ENCODE assay signal across 8 mouse cellular contexts in genomic region chr14:46787787-46788504, GRCm38 (mm10). TPM values are rescaled to one million over a fixed set of nuclear protein-coding genes. Genes with fewer than 3 reads are reported as not detected.
DNase-seq lines count a peak whose midpoint lies in the region; ATAC-seq and TF ChIP-seq lines count a peak whose summit lies in the region.

Gene Cnih1 (minus strand): TSS chr14:46788411.

- H3K4me3 ChIP-seq in forebrain, embryonic 10.5 days, result peak within 1 kb of the TSS; percentile 93
- peak within 1 kb of the TSS; percentile 87 for H3K4me3 ChIP-seq in heart, embryonic 15.5 days
- H3K4me3 ChIP-seq in liver, embryonic 14.5 days (ENCODE audit: insufficient read depth in 1 of 2, low read depth in 2 of 2, low read length in 2 of 2), result peak within 1 kb of the TSS; percentile 79 to 80
- peak within 1 kb of the TSS; percentile 97 for H3K4me3 ChIP-seq in neural tube, embryonic 11.5 days (ENCODE audit: low read depth, low read length)
- H3K4me3 ChIP-seq in stomach, postnatal 0 days (ENCODE audit: low read depth, low read length), result peak within 1 kb of the TSS; percentile 98

- peak within 1 kb of the TSS; percentile 100 for H3K27ac ChIP-seq in forebrain, embryonic 10.5 days
- H3K27ac ChIP-seq in heart, embryonic 15.5 days, result peak within 1 kb of the TSS; percentile 97
- peak within 1 kb of the TSS; percentile 72 for H3K27ac ChIP-seq in liver, embryonic 14.5 days
- H3K27ac ChIP-seq in neural tube, embryonic 11.5 days (ENCODE audit: low read depth, low read length), result peak within 1 kb of the TSS; percentile 99
- H3K27ac ChIP-seq in stomach, postnatal 0 days (replicated peaks), result peak within 1 kb of the TSS; percentile 98

- no peaks in the 10 kb centered on the region for H3K27me3 ChIP-seq in forebrain, embryonic 10.5 days (ENCODE audit: poor library complexity, severe bottlenecking)
- H3K27me3 ChIP-seq in heart, embryonic 15.5 days, result no peaks in the 10 kb centered on the region
- H3K27me3 ChIP-seq in liver, embryonic 14.5 days (ENCODE audit: control insufficient read depth, insufficient read depth, low read length), result no peaks in the 10 kb centered on the region
- no peaks in the 10 kb centered on the region for H3K27me3 ChIP-seq in neural tube, embryonic 11.5 days (ENCODE audit: control insufficient read depth, insufficient read depth, low read length)
- no peaks in the 10 kb centered on the region for H3K27me3 ChIP-seq in stomach, postnatal 0 days (ENCODE audit: control insufficient read depth, insufficient read depth, low read length)

- TF ChIP-seq EP300 in liver, embryonic 14.5 days (IDR thresholded peaks at IDR 0.05; ENCODE audit: low read depth), result no peak
- TF ChIP-seq EP300 in stomach, postnatal 0 days (optimal IDR thresholded peaks at IDR 0.05), result no peak

- peak; percentile 82 for TF ChIP-seq CTCF in liver, embryonic 14.5 days (IDR thresholded peaks at IDR 0.05; ENCODE audit: low read depth)
- TF ChIP-seq CTCF in stomach, postnatal 0 days (IDR thresholded peaks at IDR 0.05; ENCODE audit: low read depth), result peak; percentile 87

- WGBS in forebrain, embryonic 10.5 days, result under 1% methylated on average over 83 of the region's 86 CpGs
- under 1% methylated on average over 86 of the region's 86 CpGs for WGBS in heart, embryonic 15.5 days
- under 1% methylated on average over 82 of the region's 86 CpGs for WGBS in liver, embryonic 14.5 days (ENCODE audit: insufficient replicate concordance)
- WGBS in neural tube, embryonic 11.5 days, result under 1% methylated on average over 71 of the region's 86 CpGs
- under 1% methylated on average over 84 of the region's 86 CpGs for WGBS in stomach, postnatal 0 days

- H3K4me1 ChIP-seq in forebrain, embryonic 10.5 days, result peaks cover 25% of the 10 kb centered on the region
- H3K4me1 ChIP-seq in heart, embryonic 15.5 days (replicated peaks), result peaks cover 17% of the 10 kb centered on the region
- H3K4me1 ChIP-seq in liver, embryonic 14.5 days (replicated peaks; ENCODE audit: control insufficient read depth in 2 of 2, insufficient read depth in 2 of 2, low read length in 1 of 2), result peaks cover 19 to 25% of the 10 kb centered on the region in 2 experiments
- H3K4me1 ChIP-seq in neural tube, embryonic 11.5 days (ENCODE audit: control insufficient read depth, insufficient read depth, low read length), result peaks cover 4% of the 10 kb centered on the region
- H3K4me1 ChIP-seq in stomach, postnatal 0 days (replicated peaks; ENCODE audit: control insufficient read depth, insufficient read depth), result no peaks in the 10 kb centered on the region

- peak within 1 kb of the TSS; percentile 63 for H3K4me2 ChIP-seq in heart, embryonic 15.5 days
- peak within 1 kb of the TSS; percentile 74 for H3K4me2 ChIP-seq in liver, embryonic 14.5 days (ENCODE audit: low read depth)
- peak within 1 kb of the TSS; percentile 84 for H3K4me2 ChIP-seq in neural tube, embryonic 11.5 days (ENCODE audit: low read depth)
- peak within 1 kb of the TSS; percentile 69 for H3K4me2 ChIP-seq in stomach, postnatal 0 days (replicated peaks; ENCODE audit: low read depth)

- ATAC-seq in CD4-positive, CD25-positive, alpha-beta regulatory T cell, adult 4 months, result peak; percentile 97
- ATAC-seq in heart, embryonic 15.5 days (replicated peaks; ENCODE audit: insufficient number of reproducible peaks, insufficient read depth, low FRiP score, low read depth), result peak; percentile 93
- peak; percentile 96 for ATAC-seq in liver, embryonic 14.5 days (ENCODE audit: insufficient read depth)
- peak; percentile 94 for ATAC-seq in neural tube, embryonic 11.5 days (ENCODE audit: insufficient read depth, low FRiP score, low TSS enrichment)
- ATAC-seq in stomach, postnatal 0 days (ENCODE audit: low FRiP score, low TSS enrichment), result peak; percentile 96

- H3K9ac ChIP-seq in heart, embryonic 15.5 days, result peak within 1 kb of the TSS; percentile 91
- peak within 1 kb of the TSS; percentile 94 for H3K9ac ChIP-seq in liver, embryonic 14.5 days (replicated peaks)
- peak within 1 kb of the TSS; percentile 99 for H3K9ac ChIP-seq in neural tube, embryonic 11.5 days (ENCODE audit: low read length)
- H3K9ac ChIP-seq in stomach, postnatal 0 days (ENCODE audit: low read length), result peak within 1 kb of the TSS; percentile 98

- H3K36me3 ChIP-seq in forebrain, embryonic 10.5 days (replicated peaks), result peaks cover 25% of the 10 kb centered on the region
- peaks cover 7% of the 10 kb centered on the region; the same call in 1 of the 2 replicates for H3K36me3 ChIP-seq in heart, embryonic 15.5 days
- H3K36me3 ChIP-seq in liver, embryonic 14.5 days (replicated peaks; ENCODE audit: control insufficient read depth, insufficient read depth, low read depth), result no peaks in the 10 kb centered on the region
- no peaks in the 10 kb centered on the region for H3K36me3 ChIP-seq in neural tube, embryonic 11.5 days (ENCODE audit: control insufficient read depth, insufficient read depth, low read length)
- H3K36me3 ChIP-seq in stomach, postnatal 0 days (ENCODE audit: control insufficient read depth, insufficient read depth, low read length), result no peaks in the 10 kb centered on the region

- H3K9me3 ChIP-seq in forebrain, embryonic 10.5 days, result no peaks in the 10 kb centered on the region
- no peaks in the 10 kb centered on the region for H3K9me3 ChIP-seq in heart, embryonic 15.5 days (replicated peaks)
- H3K9me3 ChIP-seq in liver, embryonic 14.5 days (ENCODE audit: control insufficient read depth, low read length), result no peaks in the 10 kb centered on the region
- H3K9me3 ChIP-seq in neural tube, embryonic 11.5 days (ENCODE audit: control insufficient read depth, low read length), result no peaks in the 10 kb centered on the region
- no peaks in the 10 kb centered on the region for H3K9me3 ChIP-seq in stomach, postnatal 0 days (ENCODE audit: control insufficient read depth, low read length)

- peak; percentile 80 for DNase-seq in c-Kit-negative CD71-positive TER-119-positive erythroid progenitor cells, embryonic 14.5 days (ENCODE audit: low read depth, low spot score)
- DNase-seq in forebrain, embryonic 10.5 days (ENCODE audit: extremely low spot score, low spot score), result peak; percentile 87
- DNase-seq in kidney, postnatal 25 days, result peak; percentile 90 to 94
- DNase-seq in liver, embryonic 14.5 days (ENCODE audit: low read depth in 3 of 3, low spot score in 3 of 3), result peak; percentile 75 to 80 (median 76)
- peak; percentile 95 for DNase-seq in neural tube, embryonic 11.5 days (ENCODE audit: low spot score)
- peak; percentile 94 for DNase-seq in stomach, postnatal 0 days (ENCODE audit: low spot score)

RNA-seq across cellular contexts. Expression of gene Cnih1, which starts in this region (rescaled TPM):
- polyA plus RNA-seq in CD4-positive, CD25-positive, alpha-beta regulatory T cell, adult 4 months (2017; shearing (Covaris generic)), result 10 to 100 TPM; 63.4 to 68.6 TPM
- 204 and 209 TPM in 2 replicates for polyA plus RNA-seq in forebrain, embryonic 10.5 days (2016; fragmentation: Nextera tagmentation; extraction: Ambion mirVana)
- 139 and 140 TPM in 2 replicates for polyA plus RNA-seq in heart, embryonic 15.5 days (2015; fragmentation: Nextera tagmentation; extraction: Ambion mirVana)
- polyA plus RNA-seq in liver, embryonic 14.5 days (2012; rRNA removed), result 33.8 and 39.3 TPM in 2 replicates
- 84.0 and 87.1 TPM in 2 replicates for polyA plus RNA-seq in liver, embryonic 14.5 days (2014; fragmentation: Nextera tagmentation; extraction: Ambion mirVana)
- 218 and 224 TPM in 2 replicates for polyA plus RNA-seq in neural tube, embryonic 11.5 days (2014; fragmentation: Nextera tagmentation; extraction: Ambion mirVana)
- polyA plus RNA-seq in stomach, postnatal 0 days (2015; fragmentation: Nextera tagmentation; extraction: Ambion mirVana), result 135 and 141 TPM in 2 replicates

Comparison
In these comparisons a context has a peak if more than half of its experiments do, and no peak if none do; other contexts are left out.
1. Peak in every context shown above with its lines: DNase-seq, ATAC-seq, H3K4me3 ChIP-seq and H3K27ac ChIP-seq.